Mouse (Mus musculus): ENCODE results near the gene Tspan7.

Gene Tspan7

GRCm38 (mm10) chrX:10484872-10485569 is at the start of gene Tspan7:
Tspan7 (plus strand) TSS chrX:10485158.
- DNase-seq (ENCODE audit: low read depth): peak; percentile 14

- DNase-seq (ENCODE audit: low read depth): no peak
These were observed 35.5 kb upstream of the Tspan7 start for GRCm38 (mm10) chrX:10449323-10449980.

GRCm38 (mm10) chrX:10450143-10451060 is 34.6 kb upstream of the Tspan7 start:
- DNase-seq (ENCODE audit: low read depth): no peak

- no peak for DNase-seq (ENCODE audit: low read depth)
These were observed 31.2 kb upstream of the Tspan7 start for GRCm38 (mm10) chrX:10453798-10454197.

- DNase-seq (ENCODE audit: low read depth): no peak
These were observed 27.7 kb upstream of the Tspan7 start for GRCm38 (mm10) chrX:10457256-10457655.

- DNase-seq (ENCODE audit: low read depth): no peak
These were observed 7.9 kb upstream of the Tspan7 start for GRCm38 (mm10) chrX:10477088-10477487.

GRCm38 (mm10) chrX:10479031-10479886 is 5.7 kb upstream of the Tspan7 start:
- DNase-seq (ENCODE audit: low read depth): no peak

- DNase-seq (ENCODE audit: low read depth): no peak
These were observed 5.0 kb upstream of the Tspan7 start for GRCm38 (mm10) chrX:10479943-10480342.

- DNase-seq (ENCODE audit: low read depth): no peak
These were observed 780 bp downstream of the Tspan7 start for GRCm38 (mm10) chrX:10485664-10486211.

GRCm38 (mm10) chrX:10498580-10498979 is 13.6 kb downstream of the Tspan7 start:
- no peak for DNase-seq (ENCODE audit: low read depth)

- no peak for DNase-seq (ENCODE audit: low read depth)
These were observed 17.7 kb downstream of the Tspan7 start for GRCm38 (mm10) chrX:10502616-10503015.

GRCm38 (mm10) chrX:10514417-10514816 is 29.5 kb downstream of the Tspan7 start:
- no peak for DNase-seq (ENCODE audit: low read depth)

- DNase-seq (ENCODE audit: low read depth): no peak
These were observed 30.0 kb downstream of the Tspan7 start for GRCm38 (mm10) chrX:10514971-10515370.

- DNase-seq (ENCODE audit: low read depth): no peak
These were observed 31.5 kb downstream of the Tspan7 start for GRCm38 (mm10) chrX:10516448-10516847.

GRCm38 (mm10) chrX:10516925-10517324 is 32.0 kb downstream of the Tspan7 start:
- no peak for DNase-seq (ENCODE audit: low read depth)

- no peak for DNase-seq (ENCODE audit: low read depth)
These were observed 32.8 kb downstream of the Tspan7 start for GRCm38 (mm10) chrX:10517756-10518155.

- DNase-seq (ENCODE audit: low read depth): no peak
These were observed 33.6 kb downstream of the Tspan7 start for GRCm38 (mm10) chrX:10518510-10518909.

- no peak for DNase-seq (ENCODE audit: low read depth)
These were observed 50.5 kb downstream of the Tspan7 start for GRCm38 (mm10) chrX:10535450-10535849.

- DNase-seq (ENCODE audit: low read depth): no peak
These were observed 54.1 kb downstream of the Tspan7 start for GRCm38 (mm10) chrX:10539009-10539408.

- no peak for DNase-seq (ENCODE audit: low read depth)
These were observed 54.7 kb downstream of the Tspan7 start for GRCm38 (mm10) chrX:10539482-10540166.

- DNase-seq (ENCODE audit: low read depth): no peak
These were observed 61.9 kb downstream of the Tspan7 start for GRCm38 (mm10) chrX:10546840-10547239.
